ENCODE assay signal across 16 mouse cellular contexts in genomic region chr4:95304006-95304405, GRCm38 (mm10).
A peak's percentile ranks its signal among the peaks of the same experiment; 100 is the strongest.
DNase-seq lines count a peak whose midpoint lies in the region; ATAC-seq and TF ChIP-seq lines count a peak whose summit lies in the region.
"Had no signal": no experiment of that assay in that cellular context is flagged by ENCODE, and none has a peak within 500 bp of the region (broad histone marks: within the 10 kb centered on the region; RNA-seq: fewer than 3 reads in every experiment).

No protein-coding gene starts in this region.

- DNase-seq in heart, adult 11 months, result peak; percentile 72
- DNase-seq in heart, adult 8-10 months (ENCODE audit: low spot score), result no peak
- no peak for DNase-seq in spleen, adult 2 months (ENCODE audit: low read depth in 1 of 2, low spot score in 2 of 2)
- no peak for DNase-seq in spleen, postnatal 10 days (ENCODE audit: low spot score in 2 of 2)
- peak; percentile 18 for DNase-seq in naive thymus-derived CD4-positive, alpha-beta T cell, adult 2 months (ENCODE audit: low read depth)
- DNase-seq: cerebellum, adult 18-20 months; cerebellum, postnatal 25 days; embryo, embryonic 11 days; layer of hippocampus, postnatal 36 days had no signal

- H3K27me3 ChIP-seq in spleen, adult 2 months (ENCODE audit: control insufficient read depth, insufficient read depth, low read length), result no peaks in the 10 kb centered on the region
- no peaks in the 10 kb centered on the region for H3K27me3 ChIP-seq in kidney, embryonic 15.5 days
- H3K27me3 ChIP-seq in midbrain, embryonic 16.5 days (ENCODE audit: control insufficient read depth, insufficient read depth, low read depth, low read length), result no peaks in the 10 kb centered on the region
- H3K27me3 ChIP-seq in hindbrain, embryonic 16.5 days (replicated peaks; ENCODE audit: control insufficient read depth, insufficient read depth, low read length), result no peaks in the 10 kb centered on the region
- H3K27me3 ChIP-seq: hindbrain, embryonic 12.5 days; liver, embryonic 15.5 days; megakaryocyte, embryonic 14.5 days had no signal

- 70% methylated on average over 1 of the region's 1 CpGs for WGBS in spleen, adult 2 months
- WGBS in kidney, embryonic 15.5 days, result 76% methylated on average over 1 of the region's 1 CpGs
- WGBS in midbrain, embryonic 16.5 days, result 83% methylated on average over 1 of the region's 1 CpGs
- WGBS in hindbrain, embryonic 16.5 days, result 70% methylated on average over 1 of the region's 1 CpGs

- ATAC-seq in kidney, embryonic 15.5 days (replicated peaks; ENCODE audit: low FRiP score), result 0 out of 2 replicates have a peak, but pooled peaks have one; percentile 18
- no peak for ATAC-seq in midbrain, embryonic 16.5 days
- no peak for ATAC-seq in hindbrain, embryonic 16.5 days

- H3K9me3 ChIP-seq in kidney, embryonic 15.5 days (replicated peaks), result no peaks in the 10 kb centered on the region
- H3K9me3 ChIP-seq in midbrain, embryonic 16.5 days (replicated peaks; ENCODE audit: control insufficient read depth, low read length, poor library complexity, severe bottlenecking), result no peaks in the 10 kb centered on the region
- H3K9me3 ChIP-seq in hindbrain, embryonic 16.5 days (ENCODE audit: control insufficient read depth, low read length), result no peaks in the 10 kb centered on the region
- H3K9me3 ChIP-seq: heart, embryonic 10.5 days; hindbrain, embryonic 12.5 days; liver, embryonic 15.5 days had no signal

- no peak overlapping the region for H3K4me3 ChIP-seq in spleen, adult 2 months (ENCODE audit: extremely low read depth, insufficient read depth, insufficient read length)
- no peak overlapping the region for H3K4me3 ChIP-seq in kidney, embryonic 15.5 days (replicated peaks)
- H3K4me3 ChIP-seq in midbrain, embryonic 16.5 days (ENCODE audit: low read depth, low read length), result no peak overlapping the region
- no peak overlapping the region for H3K4me3 ChIP-seq in hindbrain, embryonic 16.5 days (ENCODE audit: low read length)
- H3K4me3 ChIP-seq: heart, embryonic 10.5 days; hindbrain, embryonic 12.5 days; liver, embryonic 15.5 days had no signal

- H3K27ac ChIP-seq in spleen, adult 2 months (ENCODE audit: insufficient read depth, low read length), result peak overlapping the region; percentile 80; the same call in 1 of the 2 replicates
- H3K27ac ChIP-seq in kidney, embryonic 15.5 days, result no peak overlapping the region
- H3K27ac ChIP-seq in midbrain, embryonic 16.5 days (ENCODE audit: low read length), result no peak overlapping the region
- no peak overlapping the region for H3K27ac ChIP-seq in hindbrain, embryonic 16.5 days (ENCODE audit: low read depth, low read length)
- H3K27ac ChIP-seq: hindbrain, embryonic 12.5 days; liver, embryonic 15.5 days had no signal

- H3K4me2 ChIP-seq in kidney, embryonic 15.5 days, result no peak overlapping the region
- no peak overlapping the region for H3K4me2 ChIP-seq in midbrain, embryonic 16.5 days (ENCODE audit: low read length)
- H3K4me2 ChIP-seq in hindbrain, embryonic 16.5 days (ENCODE audit: low read length), result no peak overlapping the region
- H3K4me2 ChIP-seq: hindbrain, embryonic 12.5 days; liver, embryonic 15.5 days had no signal

- H3K9ac ChIP-seq in kidney, embryonic 15.5 days, result no peak overlapping the region
- no peak overlapping the region for H3K9ac ChIP-seq in midbrain, embryonic 16.5 days (ENCODE audit: low read depth, low read length)
- H3K9ac ChIP-seq in hindbrain, embryonic 16.5 days (ENCODE audit: low read depth, low read length), result no peak overlapping the region
- H3K9ac ChIP-seq: hindbrain, embryonic 12.5 days; liver, embryonic 15.5 days had no signal

- TF ChIP-seq CTCF in spleen, adult 2 months (IDR thresholded peaks at IDR 0.05; ENCODE audit: extremely low read depth, insufficient read depth, insufficient read length, insufficient replicate concordance), result no peak

- TF ChIP-seq POLR2A in spleen, adult 2 months (IDR thresholded peaks at IDR 0.05; ENCODE audit: low read depth, low read length), result no peak

- peaks cover 25% of the 10 kb centered on the region for H3K4me1 ChIP-seq in spleen, adult 2 months (ENCODE audit: control insufficient read depth, insufficient read depth, insufficient read length)
- H3K4me1 ChIP-seq in kidney, embryonic 15.5 days, result peaks cover 12% of the 10 kb centered on the region; the same call in 1 of the 2 replicates
- H3K4me1 ChIP-seq in midbrain, embryonic 16.5 days (ENCODE audit: control insufficient read depth, insufficient read depth, low read length), result no peaks in the 10 kb centered on the region
- no peaks in the 10 kb centered on the region for H3K4me1 ChIP-seq in hindbrain, embryonic 16.5 days (ENCODE audit: control insufficient read depth, insufficient read depth, low read depth, low read length)
- H3K4me1 ChIP-seq: heart, embryonic 10.5 days; hindbrain, embryonic 12.5 days; liver, embryonic 15.5 days had no signal

- H3K36me3 ChIP-seq in spleen, adult 2 months (ENCODE audit: control insufficient read depth, insufficient read depth, low read length), result no peaks in the 10 kb centered on the region
- no peaks in the 10 kb centered on the region for H3K36me3 ChIP-seq in kidney, embryonic 15.5 days
- no peaks in the 10 kb centered on the region for H3K36me3 ChIP-seq in midbrain, embryonic 16.5 days (ENCODE audit: control insufficient read depth, insufficient read depth, low read length)
- H3K36me3 ChIP-seq in hindbrain, embryonic 16.5 days (ENCODE audit: control insufficient read depth, insufficient read depth, low read length), result no peaks in the 10 kb centered on the region
- H3K36me3 ChIP-seq: heart, embryonic 10.5 days; hindbrain, embryonic 12.5 days; liver, embryonic 15.5 days had no signal

Comparison
In these comparisons a context has a peak if more than half of its experiments do, and no peak if none do; other contexts are left out.
1. DNase-seq: peak in heart, adult 11 months (single experiment) and naive thymus-derived CD4-positive, alpha-beta T cell, adult 2 months (single experiment); none in heart, adult 8-10 months (single experiment), spleen, adult 2 months (0 of 2) and spleen, postnatal 10 days (0 of 2).